Mouse (Mus musculus) forebrain, embryonic 15.5 days (tissue): ENCODE measurements around the gene Prkn. TPM values are rescaled to one million over a fixed set of nuclear protein-coding genes. Genes with fewer than 3 reads are reported as not detected.
A peak's percentile ranks its signal among the peaks of the same experiment; 100 is the strongest.

Source experiments
- ATAC-seq: fragments of 200-750 bp; cut with Nextera tagmentation; replicated peaks from 2 replicates; pipeline ENCODE4 v1.8.0; 2017; ENCODE audit warnings: mild to moderate bottlenecking, moderate TSS enrichment, moderate library complexity
- H3K27ac ChIP-seq: fragments of 300-500 bp; sonication (generic); replicated peaks from 2 replicates; pipeline ENCODE4 v1.5.1; 2015; ENCODE audit warnings: mild to moderate bottlenecking, inconsistent platforms
- H3K27me3 ChIP-seq: fragments of 300-500 bp; sonication (generic); 2 replicates; pipeline ENCODE4 v1.6.1; 2015; ENCODE audit warnings: inconsistent platforms
- H3K36me3 ChIP-seq: fragments of 300-500 bp; sonication (generic); 2 replicates; pipeline ENCODE4 v1.6.1; 2015; ENCODE audit warnings: mild to moderate bottlenecking, inconsistent platforms
- H3K4me1 ChIP-seq: fragments of 300-500 bp; sonication (generic); 2 replicates; pipeline ENCODE4 v1.6.1; 2015; ENCODE audit warnings: inconsistent platforms
- H3K4me2 ChIP-seq: fragments of 300-500 bp; sonication (generic); replicated peaks from 2 replicates; pipeline ENCODE4 v1.6.1; 2015; ENCODE audit warnings: mild to moderate bottlenecking, inconsistent platforms
- H3K4me3 ChIP-seq: fragments of 300-500 bp; sonication (generic); 2 replicates; pipeline ENCODE4 v1.5.1; 2015; ENCODE audit warnings: mild to moderate bottlenecking, inconsistent platforms
- H3K9ac ChIP-seq: fragments of 300-500 bp; sonication (generic); replicated peaks from 2 replicates; pipeline ENCODE4 v1.6.1; 2015; ENCODE audit warnings: mild to moderate bottlenecking, inconsistent platforms
- H3K9me3 ChIP-seq: fragments of 300-500 bp; sonication (generic); 2 replicates; pipeline ENCODE4 v1.6.1; 2016; ENCODE audit warnings: inconsistent platforms
- WGBS: fragments of 180-500 bp; shearing (Covaris S2); methylation state at CpG from one replicate; pipeline ENCODE4 v1.1.7; 2015; ENCODE audit warnings: mixed read lengths; 5-methylcytosine and 5-hydroxymethylcytosine counted together
- polyA plus RNA-seq: library from polyadenylated mRNA; unstranded; fragments of >200 nt; fragmentation: Nextera tagmentation; extraction: Ambion mirVana; gene quantifications from 2 replicates; pipeline ENCODE4 v1.2.1, GENCODE M21; 2015

Gene Prkn
- polyA plus RNA-seq, 1 experiment from 2014 or later = 3.6 TPM

DNA sequence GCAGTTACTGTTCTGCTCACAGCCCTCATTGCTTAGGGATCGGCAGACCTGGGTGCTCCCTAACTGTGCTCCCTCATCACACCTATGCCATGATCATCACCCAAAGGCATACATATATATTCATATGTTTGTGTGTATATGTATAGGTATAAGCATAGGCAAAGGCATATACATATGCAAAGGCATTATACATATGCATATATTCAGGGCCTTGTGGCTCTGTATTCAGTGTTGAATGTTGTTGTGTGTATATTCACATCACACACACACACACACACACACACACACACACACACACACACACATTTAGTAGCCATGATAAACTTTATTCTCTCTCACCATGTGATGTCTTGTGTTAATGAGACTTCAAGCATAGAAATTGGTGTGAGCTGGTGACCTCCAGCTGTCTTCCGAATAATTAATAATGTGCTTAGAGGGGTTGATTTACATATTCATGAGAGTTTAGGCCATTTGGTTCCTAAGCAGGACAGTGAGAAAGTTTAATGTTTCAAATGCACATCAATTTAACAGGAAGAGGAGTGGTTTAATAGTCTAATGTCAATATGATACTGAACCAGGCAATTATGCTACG is 804.8 kb downstream of the Prkn start:
- 49% methylated on average over 3 of the region's 3 CpGs for WGBS
- H3K4me3 ChIP-seq = no peak overlapping the region
- peaks cover 5% of the 10 kb centered on the region for H3K4me1 ChIP-seq

DNA sequence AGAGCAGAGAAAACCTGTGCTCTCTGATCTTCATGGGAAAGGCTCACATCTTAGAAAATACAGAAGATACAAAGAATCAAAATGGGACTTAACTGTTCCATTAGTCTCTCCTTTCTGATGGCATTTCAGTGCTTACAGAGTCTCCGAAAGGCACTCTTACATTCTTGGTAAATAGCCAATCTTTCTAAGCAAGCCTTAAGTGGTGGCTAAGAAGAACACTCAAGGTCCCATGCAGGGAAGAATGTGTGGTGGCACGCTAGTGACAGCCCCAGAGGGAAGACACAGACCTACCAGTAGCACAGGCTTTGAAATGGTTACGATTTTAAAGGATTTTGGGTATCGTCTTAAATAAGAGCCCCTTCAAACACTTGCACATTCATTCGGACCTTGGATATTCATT is 816.2 kb downstream of the Prkn start:
- ATAC-seq = no peak
- Histone ChIP-seq H3K9ac (no peak overlapping the region), H3K4me1 (no peaks in the 10 kb centered on the region), H3K27me3 (no peaks in the 10 kb centered on the region), H3K9me3 (no peaks in the 10 kb centered on the region), H3K4me2 (no peak overlapping the region), H3K36me3 (no peaks in the 10 kb centered on the region), H3K4me3 (no peak overlapping the region), H3K27ac (no peak overlapping the region)
- WGBS = 58% methylated on average over 5 of the region's 5 CpGs

More for the DNA sequence above, 804.8 kb downstream of the Prkn start:
- no peak overlapping the region for H3K4me2 ChIP-seq
- H3K9ac ChIP-seq = no peak overlapping the region
- no peaks in the 10 kb centered on the region for H3K9me3 ChIP-seq
- no peak overlapping the region for H3K27ac ChIP-seq
- no peaks in the 10 kb centered on the region for H3K27me3 ChIP-seq
- ATAC-seq = no peak
- no peaks in the 10 kb centered on the region for H3K36me3 ChIP-seq

DNA sequence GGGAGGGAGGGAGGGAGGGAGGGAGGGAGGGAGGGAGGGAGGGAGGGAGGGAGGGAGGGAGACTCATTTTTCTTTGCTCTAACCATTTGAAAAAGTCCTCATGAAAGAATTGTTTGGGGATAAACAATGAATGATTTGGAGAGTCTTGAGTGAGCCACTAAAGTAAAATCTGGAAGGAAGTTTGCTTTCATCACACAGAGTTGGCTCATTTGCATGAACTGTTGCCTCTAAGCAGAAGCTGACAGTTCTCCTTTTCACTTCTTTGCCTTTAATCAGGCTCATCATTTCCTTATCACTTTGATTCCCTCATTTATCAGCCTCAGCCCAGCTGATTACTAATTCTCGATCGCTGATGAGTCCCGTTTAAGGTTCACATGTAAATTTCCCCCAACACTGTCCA is 816.7 kb downstream of the Prkn start:
- no peak for ATAC-seq
- Histone ChIP-seq H3K4me2 (no peak overlapping the region), H3K36me3 (no peaks in the 10 kb centered on the region), H3K27me3 (no peaks in the 10 kb centered on the region), H3K9ac (no peak overlapping the region), H3K9me3 (no peaks in the 10 kb centered on the region), H3K4me1 (no peaks in the 10 kb centered on the region), H3K4me3 (no peak overlapping the region), H3K27ac (no peak overlapping the region)
- WGBS = 79% methylated on average over 3 of the region's 3 CpGs

DNA sequence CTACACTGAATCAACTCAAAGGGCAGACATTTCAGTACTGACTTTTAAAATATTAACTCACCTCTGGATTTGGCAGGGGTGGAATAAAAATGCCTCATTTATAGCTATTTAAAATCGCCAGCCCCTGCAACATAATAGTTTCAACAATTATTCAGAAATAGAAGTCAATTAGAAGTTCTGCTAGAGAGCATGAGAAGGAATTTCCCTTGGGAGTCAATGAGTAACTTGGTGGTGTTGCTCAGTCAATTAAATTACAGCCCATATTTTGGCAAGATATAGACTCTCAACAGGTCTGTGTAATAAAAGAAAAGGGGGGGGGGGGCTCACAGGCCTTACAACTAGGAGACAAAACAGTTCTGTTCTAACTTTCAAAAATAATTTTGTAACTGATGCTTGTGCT is 821.7 kb downstream of the Prkn start:
- no peak overlapping the region for H3K4me2 ChIP-seq
- no peaks in the 10 kb centered on the region for H3K9me3 ChIP-seq
- no peak overlapping the region for H3K27ac ChIP-seq
- H3K4me1 ChIP-seq = 0 out of 2 replicates have a peak, but pooled peaks cover 6% of the 10 kb centered on the region
- H3K9ac ChIP-seq = no peak overlapping the region
- no peaks in the 10 kb centered on the region for H3K36me3 ChIP-seq
- no peak overlapping the region for H3K4me3 ChIP-seq
- H3K27me3 ChIP-seq = no peaks in the 10 kb centered on the region
- no peak for ATAC-seq
- WGBS = 68% methylated on average over 1 of the region's 1 CpGs

DNA sequence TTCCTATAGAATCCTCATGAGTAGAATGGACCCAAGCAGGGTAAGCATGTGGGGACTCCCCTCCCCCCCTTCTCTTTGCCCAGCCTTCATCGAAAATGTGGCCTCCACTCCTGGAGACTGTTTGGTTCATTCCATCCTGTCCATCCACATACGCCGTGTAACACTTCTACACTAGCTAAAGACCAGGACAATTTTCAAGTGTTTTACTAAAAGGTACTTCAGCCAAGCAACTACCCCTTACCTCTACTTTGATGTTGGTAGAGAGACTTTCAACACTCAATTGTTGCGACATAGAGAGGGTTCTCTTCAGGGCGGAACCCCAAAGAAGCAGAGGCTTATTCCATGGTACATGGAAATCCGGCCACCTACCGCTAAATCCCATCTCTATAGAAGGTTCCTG is 823.3 kb downstream of the Prkn start:
- H3K4me1 ChIP-seq = 0 out of 2 replicates have a peak, but pooled peaks cover 6% of the 10 kb centered on the region
- WGBS = 76% methylated on average over 7 of the region's 7 CpGs
- no peak overlapping the region for H3K4me2 ChIP-seq
- no peaks in the 10 kb centered on the region for H3K36me3 ChIP-seq
- no peak overlapping the region for H3K27ac ChIP-seq
- H3K9me3 ChIP-seq = no peaks in the 10 kb centered on the region
- ATAC-seq = no peak
- no peak overlapping the region for H3K4me3 ChIP-seq
- no peaks in the 10 kb centered on the region for H3K27me3 ChIP-seq
- H3K9ac ChIP-seq = no peak overlapping the region

DNA sequence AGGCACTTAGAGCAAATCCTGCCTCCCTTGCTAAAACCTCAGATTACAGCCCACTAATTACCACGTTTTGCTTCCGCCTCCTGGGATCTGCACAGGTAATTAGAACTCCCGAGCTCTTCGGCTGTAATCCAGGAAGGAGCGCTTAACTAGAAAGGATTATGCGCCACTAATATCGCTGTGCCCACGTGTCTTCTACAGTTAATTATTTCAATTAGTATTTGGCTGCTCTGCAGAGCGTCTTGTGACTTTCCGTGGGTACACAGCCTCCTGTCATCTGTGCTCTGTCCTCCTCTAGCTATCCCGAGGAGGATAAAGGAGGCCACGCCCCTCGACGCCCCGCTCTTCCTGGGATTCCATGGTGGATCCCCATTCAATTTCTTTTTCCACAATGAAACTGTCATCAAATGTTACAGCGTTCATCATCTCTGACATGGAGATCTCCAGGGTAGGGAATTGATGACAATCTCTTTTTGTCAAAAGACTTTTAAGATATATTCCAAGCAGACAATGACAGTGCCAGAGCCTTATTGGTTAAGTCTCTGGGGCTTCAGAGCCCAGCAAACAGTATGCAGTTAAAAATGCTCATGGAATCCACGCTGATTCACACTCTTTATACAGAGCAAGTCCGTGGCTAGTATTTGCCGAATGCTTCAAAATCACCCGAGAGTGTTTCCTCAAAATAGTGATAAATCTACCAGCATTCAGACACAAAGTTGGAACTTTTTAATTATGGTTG is 824.6 kb downstream of the Prkn start:
- Histone ChIP-seq H3K36me3 (no peaks in the 10 kb centered on the region), H3K9me3 (no peaks in the 10 kb centered on the region), H3K9ac (0 out of 2 replicates have a peak overlapping the region, but pooled peaks have one; percentile 6), H3K27me3 (no peaks in the 10 kb centered on the region), H3K27ac (no peak overlapping the region), H3K4me1 (0 out of 2 replicates have a peak, but pooled peaks cover 6% of the 10 kb centered on the region), H3K4me3 (peak overlapping the region; percentile 34), H3K4me2 (peak overlapping the region; percentile 46)
- ATAC-seq = peak; percentile 70
- 22% methylated on average over 20 of the region's 20 CpGs for WGBS

DNA sequence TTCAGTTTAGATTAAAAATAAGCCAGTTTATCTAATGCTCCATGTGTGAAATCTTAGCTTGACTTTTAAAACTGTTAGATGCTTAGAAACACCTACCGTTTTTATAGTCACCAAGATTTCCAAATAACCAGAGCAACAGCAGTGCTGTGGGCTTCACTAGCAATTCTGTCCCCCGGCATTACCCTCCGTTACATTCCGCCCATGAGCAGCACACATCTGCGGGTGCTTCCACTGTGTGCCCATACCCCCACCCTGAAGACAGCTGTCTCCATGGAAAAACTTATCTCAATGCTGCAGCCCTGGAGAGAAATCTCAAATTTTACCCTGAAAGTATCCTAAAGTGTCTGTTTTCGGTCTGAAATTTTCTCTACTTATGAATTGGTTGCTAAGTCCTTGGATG is 839.5 kb downstream of the Prkn start:
- WGBS = 92% methylated on average over 6 of the region's 6 CpGs
- no peak for ATAC-seq

DNA sequence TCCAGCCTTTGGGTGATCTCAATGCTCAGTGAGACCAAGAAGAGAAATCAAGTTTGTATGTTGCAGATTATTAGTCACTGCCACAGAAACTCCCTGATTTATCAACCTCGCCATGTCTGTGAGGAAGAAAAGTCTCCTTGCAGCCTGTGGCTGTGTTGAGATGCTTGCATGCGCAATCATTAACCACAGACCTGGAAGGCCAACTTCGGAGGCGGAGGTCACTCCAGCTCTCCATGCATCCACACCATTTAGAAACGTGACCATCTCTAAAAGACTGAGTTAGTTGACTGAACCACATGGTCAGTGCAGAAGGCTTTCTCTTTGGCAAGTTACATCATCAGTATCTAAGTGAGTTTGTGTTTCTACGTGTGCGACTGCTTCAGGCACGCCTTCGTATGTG is 840.3 kb downstream of the Prkn start:
- Histone ChIP-seq H3K4me3 (no peak overlapping the region), H3K4me1 (0 out of 2 replicates have a peak, but pooled peaks cover 3% of the 10 kb centered on the region), H3K9me3 (no peaks in the 10 kb centered on the region), H3K9ac (no peak overlapping the region), H3K27me3 (no peaks in the 10 kb centered on the region), H3K36me3 (no peaks in the 10 kb centered on the region), H3K4me2 (no peak overlapping the region), H3K27ac (no peak overlapping the region)
- no peak for ATAC-seq
- 92% methylated on average over 9 of the region's 9 CpGs for WGBS

More for the DNA sequence above, 839.5 kb downstream of the Prkn start:
- Histone ChIP-seq H3K4me2 (no peak overlapping the region), H3K9me3 (no peaks in the 10 kb centered on the region), H3K27ac (no peak overlapping the region), H3K4me1 (0 out of 2 replicates have a peak, but pooled peaks cover 3% of the 10 kb centered on the region), H3K4me3 (no peak overlapping the region), H3K9ac (no peak overlapping the region), H3K27me3 (no peaks in the 10 kb centered on the region), H3K36me3 (no peaks in the 10 kb centered on the region)

DNA sequence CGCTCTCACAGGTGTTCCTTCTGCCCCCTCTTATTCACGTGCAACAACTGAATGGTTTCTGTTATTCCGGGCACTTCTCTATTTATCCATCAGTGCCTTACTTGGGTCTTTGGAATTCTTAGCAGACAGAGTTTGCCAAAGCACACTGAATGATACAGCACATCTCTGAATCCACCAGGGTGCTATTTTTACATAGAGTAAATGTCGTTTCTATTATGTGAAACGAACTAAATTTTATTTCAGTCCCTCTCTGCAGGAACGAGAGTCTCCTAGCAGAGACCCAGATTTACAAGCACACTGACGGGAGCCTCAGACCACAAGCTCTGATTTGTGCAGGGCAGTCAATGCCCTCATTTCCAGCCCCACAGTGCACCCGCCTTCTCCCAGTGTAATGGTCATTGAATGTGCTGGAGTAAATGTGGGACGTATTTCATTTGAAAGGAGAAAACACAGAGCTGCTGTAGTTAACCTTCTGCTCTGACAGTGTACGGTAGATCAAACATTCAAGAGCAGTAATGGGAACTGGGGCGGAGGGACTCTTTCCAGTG is 841.7 kb downstream of the Prkn start:
- H3K4me2 ChIP-seq = no peak overlapping the region
- 0 out of 2 replicates have a peak, but pooled peaks cover 3% of the 10 kb centered on the region for H3K4me1 ChIP-seq
- ATAC-seq = no peak
- H3K36me3 ChIP-seq = no peaks in the 10 kb centered on the region
- 40% methylated on average over 11 of the region's 11 CpGs for WGBS
- no peak overlapping the region for H3K27ac ChIP-seq
- no peak overlapping the region for H3K4me3 ChIP-seq
- H3K27me3 ChIP-seq = no peaks in the 10 kb centered on the region
- no peak overlapping the region for H3K9ac ChIP-seq
- H3K9me3 ChIP-seq = no peaks in the 10 kb centered on the region

DNA sequence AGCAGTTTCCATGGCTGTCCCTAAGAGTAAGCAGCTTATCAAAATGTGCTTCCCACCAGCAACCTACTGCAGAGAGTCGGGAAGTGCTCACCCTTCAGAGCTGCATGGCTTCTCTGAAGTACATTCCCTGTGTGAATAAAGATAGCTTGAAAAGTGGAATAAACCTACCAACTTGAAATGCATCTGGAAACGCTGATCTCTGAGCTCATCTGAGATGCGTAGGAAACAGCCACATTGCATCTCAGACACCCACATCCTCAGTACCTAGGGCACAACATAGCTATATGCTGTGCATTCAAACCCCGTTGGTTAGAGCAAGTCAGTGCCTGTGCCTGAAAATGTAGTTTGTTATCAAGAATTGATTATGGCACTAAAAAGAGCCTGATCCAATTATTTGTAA is 864.8 kb downstream of the Prkn start:
- no peak for ATAC-seq
- Histone ChIP-seq H3K9ac (no peak overlapping the region), H3K4me3 (no peak overlapping the region), H3K4me1 (peaks cover 6% of the 10 kb centered on the region; the same call in 1 of the 2 replicates), H3K27ac (no peak overlapping the region), H3K9me3 (no peaks in the 10 kb centered on the region), H3K27me3 (no peaks in the 10 kb centered on the region), H3K4me2 (no peak overlapping the region), H3K36me3 (no peaks in the 10 kb centered on the region)
- WGBS = 83% methylated on average over 4 of the region's 4 CpGs

DNA sequence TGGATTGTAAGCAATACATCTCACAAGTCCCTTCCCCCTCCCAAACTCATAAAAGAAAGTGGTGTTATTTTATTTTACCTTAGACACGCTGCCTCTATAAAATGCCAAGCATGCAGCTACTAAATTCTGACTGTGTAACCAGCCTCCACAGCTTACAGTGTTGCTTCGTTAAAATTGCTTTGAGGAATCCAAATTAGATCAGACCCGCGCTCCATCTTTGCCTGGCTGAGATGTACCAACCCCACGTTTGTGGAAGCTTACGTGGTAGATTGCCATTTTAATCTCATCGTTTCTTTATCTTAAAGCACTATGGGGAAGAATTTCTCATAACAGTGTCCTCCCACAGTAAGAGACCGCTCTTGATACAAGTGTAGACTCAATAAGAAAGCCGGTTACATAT is 865.6 kb downstream of the Prkn start:
- no peak overlapping the region for H3K4me2 ChIP-seq
- H3K4me1 ChIP-seq = peaks cover 6% of the 10 kb centered on the region; the same call in 1 of the 2 replicates
- no peaks in the 10 kb centered on the region for H3K36me3 ChIP-seq
- no peak for ATAC-seq
- no peaks in the 10 kb centered on the region for H3K9me3 ChIP-seq
- no peak overlapping the region for H3K27ac ChIP-seq
- WGBS = 76% methylated on average over 9 of the region's 9 CpGs
- no peak overlapping the region for H3K4me3 ChIP-seq
- H3K9ac ChIP-seq = no peak overlapping the region
- H3K27me3 ChIP-seq = no peaks in the 10 kb centered on the region

DNA sequence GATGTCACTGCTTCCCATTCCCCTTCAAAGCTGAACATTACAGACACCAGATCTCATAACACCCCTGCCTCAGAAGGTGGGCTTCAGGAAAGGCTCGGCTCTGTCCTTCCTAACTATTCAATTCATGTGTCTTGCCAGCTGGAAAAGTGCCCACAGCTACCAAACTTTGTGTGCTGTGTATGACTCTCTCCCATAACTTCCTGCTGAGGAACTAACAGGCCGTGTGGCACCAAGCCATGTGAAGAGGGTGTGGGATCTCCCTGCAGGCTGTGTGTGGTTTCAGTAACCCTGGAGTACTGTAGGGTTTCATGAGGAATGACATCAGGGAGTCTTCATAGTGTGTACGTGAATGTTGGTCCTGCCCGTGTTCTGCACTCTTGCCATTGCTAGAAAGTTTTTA is 871.9 kb downstream of the Prkn start:
- no peak overlapping the region for H3K4me3 ChIP-seq
- no peak overlapping the region for H3K4me2 ChIP-seq
- H3K4me1 ChIP-seq = peaks cover 6% of the 10 kb centered on the region; the same call in 1 of the 2 replicates
- H3K9me3 ChIP-seq = no peaks in the 10 kb centered on the region
- no peak for ATAC-seq
- 59% methylated on average over 4 of the region's 4 CpGs for WGBS
- H3K9ac ChIP-seq = no peak overlapping the region
- no peaks in the 10 kb centered on the region for H3K27me3 ChIP-seq
- H3K27ac ChIP-seq = no peak overlapping the region
- no peaks in the 10 kb centered on the region for H3K36me3 ChIP-seq
